Mouse (Mus musculus) adrenal gland, postnatal 4 days (tissue): ENCODE data around the gene Sfpq. TPM values are rescaled to one million over a fixed set of nuclear protein-coding genes. Genes with fewer than 3 reads are reported as not detected.

Experiments
- DNase-seq, 2 experiments: peaks; one replicate each; pipeline ENCODE4 v3.0.0; 2021 to 2022; ENCODE audit warnings: low spot score in 2 of 2, mixed read lengths in 2 of 2
- total RNA-seq, 2 experiments: library from RNA; stranded (reverse); gene quantifications; 2 replicates each; pipeline ENCODE4 v1.2.3; 2021

Gene Sfpq
- total RNA-seq, 2 experiments from 2014 or later: 282 to 365 TPM

DNA sequence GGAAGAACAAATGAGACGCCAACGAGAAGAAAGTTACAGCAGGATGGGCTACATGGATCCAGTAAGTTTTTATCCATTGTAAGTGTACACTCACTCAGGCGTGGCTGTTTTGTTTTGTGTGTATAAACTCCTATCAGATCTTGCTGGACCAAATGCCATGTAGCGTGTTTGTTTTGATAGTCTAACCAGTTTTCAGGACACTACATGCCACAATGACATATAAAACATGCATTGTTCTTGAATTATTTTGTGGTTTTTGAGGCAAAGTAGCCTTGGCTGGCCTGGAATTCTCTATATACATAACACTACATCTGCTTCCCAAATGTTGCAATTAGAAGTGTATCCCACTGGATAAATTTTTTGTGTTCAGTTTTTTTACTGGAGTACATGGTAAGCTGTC lies 5.7 kb downstream of the Sfpq start:
- DNase-seq: no peak

DNA sequence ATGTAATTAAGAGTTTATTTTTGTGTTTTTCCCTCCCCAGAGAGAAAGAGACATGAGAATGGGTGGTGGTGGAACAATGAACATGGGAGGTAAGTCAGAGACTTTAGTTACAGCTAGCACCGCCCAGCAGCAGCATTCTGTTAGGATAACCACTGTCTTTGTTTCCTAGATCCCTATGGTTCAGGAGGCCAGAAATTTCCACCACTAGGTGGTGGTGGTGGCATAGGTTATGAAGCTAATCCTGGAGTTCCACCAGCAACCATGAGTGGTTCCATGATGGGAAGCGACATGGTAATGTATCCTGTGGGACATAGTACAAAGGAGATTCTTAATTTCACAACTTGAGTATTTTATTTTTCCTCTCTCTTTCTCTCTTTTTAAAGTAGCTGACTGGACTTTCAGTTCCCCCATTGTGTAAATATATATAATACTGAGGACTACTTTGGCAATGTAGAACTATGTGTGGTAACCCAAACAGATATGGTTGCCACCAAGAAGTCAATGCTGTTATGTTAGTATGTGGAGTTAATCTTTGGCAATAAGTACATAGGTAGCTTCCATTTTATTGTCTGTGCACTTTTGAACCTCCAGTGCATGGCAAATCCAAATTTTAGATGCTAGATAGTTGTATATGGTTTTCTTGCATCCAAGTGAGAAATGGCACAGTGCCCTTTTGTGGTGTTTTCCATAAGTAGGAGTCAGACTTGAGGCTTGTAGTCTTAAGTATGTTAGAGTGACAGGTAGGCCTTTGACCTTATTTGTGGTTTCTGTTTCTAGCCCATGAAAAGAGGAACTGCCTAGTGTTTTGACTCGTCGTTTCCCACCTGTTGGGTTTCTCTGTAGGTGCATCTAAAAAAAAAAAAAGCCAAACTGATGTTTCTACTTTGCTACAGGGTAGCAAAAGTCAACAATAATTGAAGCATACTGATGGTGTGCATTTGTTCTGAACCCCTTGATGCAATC lies 6.4 kb downstream of the Sfpq start:
- no peak for DNase-seq

DNA sequence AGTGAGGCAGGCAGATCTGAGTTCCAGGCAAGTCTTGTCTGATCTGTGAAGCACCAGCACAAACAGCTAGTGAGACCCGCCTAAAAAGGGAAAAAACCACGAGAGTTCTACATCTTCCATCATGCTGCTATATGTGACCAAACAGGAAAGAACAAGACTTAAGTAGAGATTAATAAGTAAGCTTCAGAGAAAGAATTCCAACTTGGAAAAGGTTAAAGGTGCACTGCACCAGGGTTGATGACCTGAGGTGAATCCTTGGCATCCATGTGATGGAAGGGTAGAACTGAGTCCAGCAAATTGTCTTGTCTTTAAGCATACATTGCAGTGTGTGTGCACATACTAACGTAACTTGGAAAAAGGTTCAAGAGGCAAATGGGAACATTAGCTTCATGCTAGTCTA lies 16.0 kb downstream of the Sfpq start:
- no peak for DNase-seq

DNA sequence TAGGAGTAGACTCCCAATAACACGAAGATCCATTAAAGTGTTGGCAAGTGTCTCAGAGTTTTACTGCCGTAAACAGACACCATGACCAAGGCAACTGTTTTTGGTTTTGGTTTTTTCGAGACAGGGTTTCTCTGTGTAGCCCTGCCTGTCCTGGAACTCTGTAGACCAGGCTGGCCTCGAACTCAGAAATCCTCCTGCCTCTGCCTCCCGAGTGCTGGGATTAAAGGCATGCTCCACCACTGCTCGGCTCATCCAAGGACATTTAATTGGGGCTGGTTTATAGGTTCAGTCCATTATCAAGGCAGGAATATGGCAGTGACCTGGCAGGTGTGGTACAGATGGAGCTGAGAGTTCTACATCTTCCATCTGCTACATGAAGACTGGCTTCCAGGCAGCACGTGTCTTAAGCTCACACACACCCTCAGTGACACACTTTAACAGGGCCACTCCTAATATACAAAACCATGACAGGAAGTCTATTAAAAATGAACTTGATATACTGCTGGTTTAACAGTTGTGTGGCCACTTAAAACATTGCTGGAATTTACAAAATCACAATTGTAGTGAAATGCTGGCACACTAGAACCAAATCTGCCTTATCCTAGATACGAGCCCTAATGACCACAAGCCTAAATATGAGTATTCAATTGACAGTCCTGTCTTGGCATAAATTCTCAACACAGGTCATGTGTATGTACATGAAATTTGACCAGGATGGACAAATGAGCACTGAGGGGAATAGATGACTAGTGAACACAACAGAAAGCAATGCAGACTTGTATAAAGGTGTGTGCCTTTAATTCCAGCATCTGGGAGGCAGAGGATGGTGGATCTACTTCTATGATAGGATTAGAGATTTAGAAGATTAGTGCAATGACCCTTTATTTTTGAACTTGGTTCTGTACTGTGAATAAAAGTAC lies 17.0 kb downstream of the Sfpq start:
- no peak for DNase-seq

DNA sequence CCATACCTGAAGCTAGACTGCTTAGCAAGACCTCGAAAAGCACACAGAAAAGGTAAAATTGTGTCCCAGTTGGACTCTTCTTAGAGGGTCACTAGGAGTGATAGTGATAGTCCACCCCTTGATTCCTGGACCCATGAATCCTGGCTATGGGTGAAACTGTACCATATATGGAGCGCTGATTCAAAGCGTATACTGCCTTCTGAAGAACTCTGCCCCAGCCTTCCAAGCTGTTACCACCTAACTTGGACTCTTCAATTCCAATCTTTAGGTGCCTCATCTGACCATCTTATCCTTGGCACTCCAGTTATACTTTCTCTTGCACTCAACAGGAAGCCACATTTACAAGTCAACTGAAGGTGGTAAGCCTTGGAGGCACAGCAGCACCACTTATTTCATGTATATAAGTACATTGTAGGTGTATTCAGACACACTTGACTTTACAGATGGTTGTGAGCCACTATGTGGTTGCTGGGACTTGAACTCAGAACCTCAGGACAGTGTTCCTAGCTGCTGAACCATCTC lies 17.8 kb downstream of the Sfpq start:
- no peak for DNase-seq

DNA sequence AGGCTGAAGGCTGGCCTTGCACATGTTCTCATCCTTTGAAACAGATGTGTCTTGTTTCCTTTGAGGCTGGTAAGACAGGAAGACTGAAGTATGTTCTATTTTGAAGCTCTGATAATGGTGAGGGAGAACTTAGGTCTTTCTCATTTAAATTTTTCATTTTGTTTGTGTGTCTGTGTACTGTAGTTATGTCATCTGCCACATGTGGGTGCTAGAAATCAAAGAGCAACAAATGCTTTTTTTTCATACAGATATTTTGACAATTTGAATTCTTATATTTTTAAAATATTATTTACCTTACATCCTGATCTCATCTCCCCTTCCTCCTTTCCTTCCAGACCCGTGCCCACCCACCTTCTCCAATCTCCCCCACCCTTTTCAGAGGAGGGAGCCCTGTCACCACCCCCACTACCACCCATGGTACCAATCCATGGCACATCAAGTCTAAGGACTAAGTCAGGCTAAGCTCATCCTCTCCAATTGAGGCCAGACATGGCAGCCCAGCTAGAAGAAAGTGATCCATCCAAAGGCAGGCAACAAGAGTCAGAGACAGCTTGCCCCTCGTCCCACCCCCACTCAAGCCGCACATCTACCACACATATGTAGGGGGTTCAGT lies 18.9 kb downstream of the Sfpq start:
- DNase-seq: no peak

DNA sequence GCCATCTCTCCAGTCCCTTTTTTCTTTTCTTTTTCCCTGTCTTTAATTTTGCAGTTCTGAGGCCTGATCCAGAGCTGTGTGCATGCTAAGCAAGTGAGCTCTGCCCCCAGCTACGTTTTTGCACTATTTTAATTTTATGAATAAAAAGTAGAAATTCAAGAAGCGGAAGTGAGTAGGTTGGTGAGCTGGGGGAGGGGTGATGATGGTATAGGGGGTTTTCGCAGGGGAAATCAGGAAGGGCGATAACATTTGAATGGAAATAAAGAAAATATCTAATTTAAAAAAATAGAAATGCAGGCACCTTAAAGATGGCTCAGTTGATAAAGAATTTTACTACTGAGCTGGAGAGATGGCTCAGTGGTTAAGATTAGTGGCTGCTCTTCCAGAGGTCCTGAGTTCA lies 22.4 kb downstream of the Sfpq start:
- no peak for DNase-seq

DNA sequence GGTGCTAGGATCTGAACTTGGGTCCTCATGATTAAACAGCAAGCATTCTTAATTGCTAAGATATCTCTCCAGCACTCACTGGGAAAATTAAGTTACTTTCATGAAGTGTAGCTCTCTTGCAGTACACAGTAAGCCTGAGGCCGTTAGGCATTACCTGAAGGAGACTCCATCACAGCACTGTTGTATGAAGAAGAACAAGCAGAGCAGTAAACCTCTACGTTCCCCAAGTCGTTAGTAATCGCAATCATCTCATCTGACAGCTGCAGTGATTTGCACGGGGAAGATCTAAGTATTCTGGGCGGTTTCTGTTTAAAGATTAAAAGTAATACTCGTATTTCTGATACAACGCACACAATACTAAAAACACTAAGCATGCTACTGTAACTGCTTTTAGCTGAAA lies 30.0 kb downstream of the Sfpq start:
- DNase-seq: no peak

DNA sequence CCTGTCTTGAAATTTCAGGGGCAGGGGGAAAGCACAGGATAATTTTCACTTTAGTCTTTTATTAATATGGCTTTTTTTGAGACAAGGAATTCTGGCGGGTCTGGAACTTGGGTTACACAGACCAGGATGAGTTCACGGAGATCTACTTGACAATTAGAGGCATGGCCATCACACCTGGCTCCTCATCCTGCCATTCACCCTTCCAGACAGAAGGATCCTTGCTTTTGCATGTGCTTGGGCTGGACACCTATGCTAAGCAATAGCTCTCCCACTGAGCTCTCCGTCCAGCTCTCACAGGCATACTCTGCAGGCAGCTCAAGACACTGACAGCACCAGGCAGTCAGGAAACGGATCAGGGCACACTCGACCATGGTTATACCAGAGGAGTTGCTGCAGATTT lies 31.9 kb downstream of the Sfpq start:
- no peak for DNase-seq

DNA sequence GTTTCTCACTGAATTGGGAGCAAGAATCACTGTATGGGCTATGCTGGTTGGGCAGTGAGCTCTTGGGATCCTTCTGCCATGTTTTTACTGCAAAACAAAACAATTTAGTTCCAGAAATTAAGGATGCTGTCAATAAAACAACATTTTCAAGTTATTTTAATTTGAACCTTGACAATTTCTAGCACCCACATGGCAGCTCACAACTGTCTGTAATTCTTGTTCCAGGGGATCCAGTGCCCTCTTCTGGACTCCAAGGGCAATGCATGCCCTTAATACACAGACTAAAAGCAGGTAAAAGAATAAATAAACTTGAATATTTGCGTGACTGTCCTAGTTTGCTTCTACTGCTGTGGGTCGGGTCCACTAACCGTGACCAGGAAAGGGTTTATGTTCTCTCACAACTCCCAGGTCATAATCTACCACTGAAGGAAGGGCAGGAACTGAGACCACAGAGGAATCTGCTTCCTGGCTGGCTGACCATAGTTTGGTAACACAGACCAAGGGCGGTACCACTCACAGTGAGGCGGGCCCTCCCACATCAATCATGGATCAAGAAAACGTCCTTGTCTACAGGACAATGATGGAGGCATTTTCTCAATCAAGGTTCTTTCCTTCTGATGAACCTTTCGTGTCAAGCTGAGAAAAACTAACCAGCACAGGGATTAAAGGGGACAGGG lies 33.5 kb downstream of the Sfpq start:
- no peak for DNase-seq

DNA sequence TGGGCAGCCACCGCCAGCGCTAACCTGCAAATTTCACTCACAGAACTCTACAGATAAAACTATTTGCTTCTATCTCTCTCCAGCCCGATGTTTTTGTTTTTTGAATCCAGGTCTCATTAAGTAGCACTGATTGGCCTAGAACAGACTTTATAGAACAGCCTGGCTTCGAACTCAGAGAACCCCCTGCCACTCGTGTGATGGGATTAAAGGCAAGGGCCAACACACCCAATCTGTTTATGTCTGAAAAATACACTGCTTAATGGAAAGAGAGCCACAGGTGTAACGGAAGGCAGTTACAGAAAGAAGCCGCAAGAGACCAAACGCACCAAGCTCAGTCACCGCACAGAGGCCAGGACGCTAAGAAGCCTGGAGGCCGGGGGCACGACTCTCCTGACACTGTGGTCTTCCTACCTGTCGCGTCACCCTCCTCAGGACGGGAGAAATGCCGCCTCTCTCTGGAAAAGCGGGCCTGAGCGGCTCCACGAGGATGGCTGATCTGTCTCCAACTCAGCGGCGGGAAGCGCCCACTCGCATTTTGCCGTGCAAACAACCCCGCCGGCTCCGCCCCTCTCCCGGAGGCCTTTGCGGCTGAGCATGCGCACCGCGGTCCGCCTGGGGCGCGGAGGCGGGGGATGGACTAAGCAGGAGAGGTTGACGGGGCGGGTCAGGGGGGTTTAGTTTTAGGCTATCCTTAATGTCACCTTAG lies 39.6 kb downstream of the Sfpq start, which contains the start of gene Zmym1:
TSS of gene Zmym1 (minus strand) at position 568 of the 706 bp plus-strand sequence.
- DNase-seq: peak; percentile 84 to 85

DNA sequence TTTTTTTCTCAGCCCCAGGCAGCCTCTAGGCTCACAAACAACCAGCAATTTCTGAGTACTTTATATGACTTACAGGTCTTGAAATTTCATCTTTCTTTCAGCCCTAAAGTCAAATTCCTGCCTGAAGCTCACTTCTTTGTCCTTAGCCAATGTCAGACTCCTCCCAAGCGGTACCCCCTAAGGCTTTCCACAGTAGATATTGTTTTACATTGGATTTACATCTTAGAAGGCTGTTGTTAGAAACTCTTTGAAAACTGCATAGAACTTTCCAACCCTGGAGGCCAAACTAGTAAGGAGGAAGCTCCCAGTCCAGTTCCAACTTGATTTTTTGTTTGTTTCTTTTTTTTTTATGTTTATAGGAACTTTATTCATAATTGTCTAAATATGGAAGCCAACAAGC lies 42.9 kb downstream of the Sfpq start:
- no peak for DNase-seq

DNA sequence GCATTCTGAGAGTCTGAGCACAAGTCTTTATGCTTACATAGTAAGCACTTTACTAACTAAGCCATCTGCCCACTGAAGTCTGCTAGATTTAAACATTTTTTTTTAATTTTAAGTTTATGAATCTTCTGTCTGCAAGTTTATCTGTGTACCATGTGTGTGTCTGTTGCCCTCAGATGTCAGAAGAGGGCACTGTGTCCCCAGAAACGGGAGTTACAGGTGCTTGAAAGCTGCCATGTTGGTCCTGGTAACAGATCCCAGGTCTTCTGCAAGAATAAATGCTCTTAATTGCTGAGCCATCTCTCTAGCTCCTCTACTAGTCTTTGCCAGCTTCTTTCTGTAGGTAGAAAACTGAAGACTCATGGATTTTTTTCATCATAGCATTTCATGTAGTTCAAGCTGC lies 53.8 kb downstream of the Sfpq start:
- DNase-seq: no peak

DNA sequence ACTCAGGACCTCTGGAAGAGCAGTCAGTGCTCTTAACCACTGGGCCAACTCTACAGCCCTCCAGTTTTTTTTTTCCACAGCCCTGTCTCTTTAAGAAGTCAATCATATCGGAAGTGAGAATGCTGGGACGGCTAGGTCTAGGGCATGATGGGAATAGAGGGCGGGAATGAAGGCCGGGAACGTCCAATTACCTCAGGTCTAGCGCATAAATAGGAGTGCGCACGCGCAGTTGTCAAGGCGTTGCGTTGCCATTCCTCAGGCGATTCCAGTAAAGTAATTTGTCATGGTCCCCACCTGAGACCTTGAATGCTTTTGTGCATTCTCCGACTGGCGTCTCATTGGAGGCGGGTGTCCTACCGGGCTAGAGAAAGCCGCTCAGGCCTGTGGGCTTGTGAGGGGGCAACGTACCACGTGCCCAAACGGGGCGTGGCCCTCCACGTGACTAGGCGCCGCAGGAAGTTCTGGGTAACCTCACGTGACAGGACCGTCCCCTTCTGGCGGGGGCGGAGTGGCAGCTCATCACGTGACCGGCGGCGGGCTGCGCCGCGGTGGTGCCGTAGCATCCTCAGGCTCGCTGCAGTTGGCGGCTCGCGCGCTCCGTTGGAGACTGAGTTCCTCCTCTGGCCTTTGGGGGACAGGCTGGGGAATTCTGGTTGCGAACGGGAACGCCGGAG lies 55.9 kb downstream of the Sfpq start, which contains the start of gene Zmym6:
TSS of gene Zmym6 (plus strand) at position 509 of the 674 bp plus-strand sequence.
- peak; percentile 85 to 89 for DNase-seq

DNA sequence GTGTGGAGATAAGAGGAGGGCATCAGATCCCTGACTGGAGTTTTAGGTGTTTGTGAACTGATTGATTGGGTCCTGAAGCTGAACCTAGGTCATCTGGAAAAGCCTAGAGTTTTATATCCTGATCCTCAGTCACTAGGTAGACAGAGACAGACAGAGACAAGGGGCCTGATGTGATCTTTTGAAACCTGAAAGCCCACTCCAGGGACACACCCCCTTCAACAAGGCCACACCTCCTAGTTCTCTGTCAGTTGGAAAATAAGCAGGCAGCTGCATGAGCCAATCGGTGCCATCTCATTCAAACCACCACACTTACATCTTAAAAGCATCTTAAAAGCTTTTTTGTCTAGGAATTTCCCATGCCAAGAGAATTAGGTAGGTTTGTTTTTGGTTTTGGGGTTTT lies 59.7 kb downstream of the Sfpq start:
- DNase-seq: no peak

DNA sequence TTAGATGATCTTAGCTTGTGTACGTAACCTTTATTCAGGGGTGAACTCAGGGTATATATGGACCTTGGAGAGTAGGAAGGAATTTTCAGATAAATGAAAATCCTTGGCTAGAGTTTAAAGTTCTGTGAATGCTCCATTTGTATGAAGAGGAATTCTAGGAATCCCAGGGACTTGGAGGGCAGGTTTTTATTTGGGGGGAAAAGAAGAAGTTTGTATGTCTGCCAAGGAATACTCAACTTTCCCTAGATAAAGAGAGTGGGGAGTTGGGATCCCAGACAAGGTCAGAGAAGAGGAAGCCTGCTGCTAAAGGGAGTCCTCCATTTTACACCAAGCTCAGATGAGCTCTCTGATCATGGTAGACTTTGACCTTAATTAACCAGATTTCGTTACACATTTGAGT lies 62.0 kb downstream of the Sfpq start:
- DNase-seq: no peak

DNA sequence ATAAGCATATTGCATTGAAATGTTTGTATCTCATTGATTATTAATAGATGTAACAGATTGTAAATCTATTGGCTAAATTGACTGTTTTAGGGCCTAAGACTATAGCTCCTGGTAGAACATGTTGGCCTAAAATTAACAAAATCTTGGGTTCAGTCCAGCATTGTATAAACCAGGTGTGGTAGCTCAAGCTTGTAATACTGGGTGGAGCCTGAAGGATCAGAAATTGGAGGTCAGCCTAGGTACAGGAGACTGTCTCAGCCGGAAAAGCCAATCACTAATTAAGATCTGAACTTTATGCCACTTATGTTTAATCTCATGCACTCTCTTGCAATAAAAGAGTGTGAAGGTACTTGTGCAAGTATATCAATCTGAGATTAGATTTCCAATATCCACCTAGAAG lies 64.6 kb downstream of the Sfpq start:
- no peak for DNase-seq
